Mouse (Mus musculus) layer of hippocampus, adult 2 months (tissue): Measurements from ENCODE around the gene Rasa4. TPM values are rescaled to one million over a fixed set of nuclear protein-coding genes. Genes with fewer than 3 reads are reported as not detected.
A peak's percentile ranks its signal among the peaks of the same experiment; 100 is the strongest.

Source experiments
- DNase-seq, 2 experiments: peaks; one replicate each; pipeline ENCODE4 v3.0.0; 2022; ENCODE audit warnings: low spot score in 2 of 2
- H3K27ac ChIP-seq: fragments of 200-600 bp; 2 replicates; pipeline ENCODE4 v1.8.1; 2022
- H3K4me3 ChIP-seq: fragments of 200-600 bp; 2 replicates; pipeline ENCODE4 v1.8.1; 2022; ENCODE audit warnings: mild to moderate bottlenecking
- CTCF ChIP-seq: fragments of 200-600 bp; conservative IDR thresholded peaks from 2 replicates; pipeline ENCODE4 v1.8.1; 2022; ENCODE audit warnings: antibody characterized with exemption, mild to moderate bottlenecking, moderate library complexity
- total RNA-seq, 2 experiments: library from RNA; stranded (reverse); gene quantifications; 2 replicates each; pipeline ENCODE4 v1.2.3; 2021

The Rasa4 gene
- total RNA-seq, 2 experiments from 2014 or later = 2.9 to 4.2 TPM

DNA sequence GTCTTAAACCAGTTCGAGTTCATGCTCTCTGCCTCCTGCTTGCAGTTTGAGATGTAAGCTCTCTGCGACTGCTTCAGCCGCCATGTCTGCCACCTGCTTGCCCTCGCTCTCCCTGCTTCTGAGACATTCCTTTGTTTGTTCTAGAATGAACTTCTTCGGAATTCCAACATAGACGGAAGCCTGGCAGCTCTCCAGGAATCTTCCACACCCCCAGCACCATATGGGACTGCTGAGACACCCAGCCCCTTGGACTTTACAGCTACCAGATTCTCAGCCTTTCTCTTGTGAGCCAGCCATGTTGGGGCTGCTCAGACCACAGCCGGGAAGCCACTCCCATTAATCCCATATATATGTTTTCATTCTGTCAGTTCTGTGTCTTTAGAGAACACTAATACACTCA lies 7.4 kb upstream of the Rasa4 start:
- H3K27ac ChIP-seq = no peak overlapping the region
- TF ChIP-seq CTCF = no peak
- DNase-seq = no peak
- H3K4me3 ChIP-seq = no peak overlapping the region

- no peak overlapping the region for H3K27ac ChIP-seq
- no peak overlapping the region for H3K4me3 ChIP-seq
- no peak for TF ChIP-seq CTCF
- DNase-seq = no peak
Observed at GRCm38 (mm10) chr5:136077001-136077550, 6.6 kb upstream of the Rasa4 start.

- TF ChIP-seq CTCF = no peak
- H3K4me3 ChIP-seq = no peak overlapping the region
- DNase-seq = no peak
- H3K27ac ChIP-seq = no peak overlapping the region
Observed at GRCm38 (mm10) chr5:136078136-136078535, 5.6 kb upstream of the Rasa4 start.

DNA sequence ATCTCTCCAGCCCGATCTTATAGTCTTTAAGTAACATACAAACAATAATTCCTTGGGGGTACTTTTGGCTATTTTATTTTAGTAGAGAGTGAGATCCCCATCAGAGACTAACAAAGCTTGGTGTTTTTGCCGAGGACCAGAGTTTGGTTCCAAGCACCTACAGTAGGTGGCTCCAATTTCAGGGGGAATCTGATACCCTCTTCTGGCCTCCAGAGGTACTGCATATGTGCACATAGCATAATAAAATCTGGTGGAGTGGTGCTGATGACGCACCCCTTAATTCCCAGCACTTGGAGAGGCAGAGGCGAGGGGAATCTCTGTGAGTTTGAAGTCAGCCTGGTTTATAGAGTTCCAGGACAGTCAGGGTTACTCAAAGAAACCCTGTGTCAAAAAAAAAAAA lies 1.4 kb upstream of the Rasa4 start:
- DNase-seq = no peak
- no peak overlapping the region for H3K4me3 ChIP-seq
- peak; percentile 57 for TF ChIP-seq CTCF
- no peak overlapping the region for H3K27ac ChIP-seq

DNA sequence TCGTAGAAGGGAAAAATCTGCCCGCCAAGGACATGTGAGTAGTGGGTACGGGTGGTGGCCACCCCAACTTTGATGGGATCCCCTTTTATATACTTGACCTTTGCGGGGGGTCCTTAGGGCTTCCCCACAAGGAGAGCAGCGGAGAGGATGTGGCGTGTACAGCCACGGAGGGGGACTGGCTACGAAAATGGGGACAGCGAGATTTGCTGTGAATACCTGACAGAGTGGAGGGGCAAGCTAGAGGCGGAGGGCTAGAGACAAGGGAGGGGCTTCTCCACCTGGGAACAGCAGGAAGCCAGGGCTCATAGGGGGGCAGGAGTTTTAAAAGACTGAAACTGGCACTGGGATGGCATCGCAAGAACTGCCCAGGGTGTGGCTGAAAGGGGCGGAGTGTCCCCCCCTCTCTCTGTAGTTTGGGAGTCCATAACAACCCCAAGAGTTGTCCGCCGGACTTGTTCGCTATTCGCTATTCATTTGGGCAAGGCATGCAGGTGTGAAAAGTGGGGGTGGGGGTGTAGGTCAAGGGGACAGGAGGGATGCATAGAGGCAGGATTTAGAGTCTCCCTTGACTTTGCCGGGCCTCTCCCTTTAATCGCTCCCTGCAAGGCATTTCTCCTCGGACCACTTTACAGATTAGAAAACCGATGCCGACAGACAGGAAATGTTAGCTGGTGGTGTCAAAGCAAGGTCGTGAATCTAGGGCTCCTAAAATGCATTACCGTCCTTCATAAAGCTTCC lies 597 bp downstream of the Rasa4 start:
- DNase-seq = no peak
- Histone ChIP-seq H3K4me3 (peak overlapping the region; percentile 82), H3K27ac (0 out of 2 replicates have a peak overlapping the region, but pooled peaks have one; percentile 33)
- no peak for TF ChIP-seq CTCF

- no peak overlapping the region for H3K27ac ChIP-seq
- no peak for TF ChIP-seq CTCF
Observed at GRCm38 (mm10) chr5:136084891-136085651, 1.4 kb downstream of the Rasa4 start.

DNA sequence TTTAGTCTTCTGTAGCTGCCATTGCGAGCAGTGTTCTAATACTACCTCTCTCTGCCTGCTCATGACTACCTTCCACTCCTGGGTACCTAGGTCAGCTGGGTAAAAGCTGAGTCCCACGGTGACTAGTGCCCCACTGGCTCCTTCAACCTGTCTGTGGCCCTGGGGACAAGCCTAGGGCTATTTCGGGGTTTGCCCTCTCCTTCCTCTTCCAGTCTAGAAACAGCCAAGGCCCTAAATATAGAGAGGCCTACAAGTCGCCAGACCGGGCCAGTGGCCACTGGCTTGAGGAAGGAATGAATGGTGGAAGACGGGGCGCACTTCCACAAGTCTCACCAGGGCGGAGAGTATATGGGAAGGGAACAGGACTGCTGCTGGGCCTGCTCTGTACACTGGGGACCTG lies 2.6 kb downstream of the Rasa4 start:
- Histone ChIP-seq H3K4me3 (no peak overlapping the region), H3K27ac (no peak overlapping the region)
- TF ChIP-seq CTCF = no peak
- DNase-seq = no peak

More at GRCm38 (mm10) chr5:136084891-136085651, 1.4 kb downstream of the Rasa4 start:
- DNase-seq = no peak
- peak overlapping the region; percentile 82; the same call in 1 of the 2 replicates for H3K4me3 ChIP-seq

DNA sequence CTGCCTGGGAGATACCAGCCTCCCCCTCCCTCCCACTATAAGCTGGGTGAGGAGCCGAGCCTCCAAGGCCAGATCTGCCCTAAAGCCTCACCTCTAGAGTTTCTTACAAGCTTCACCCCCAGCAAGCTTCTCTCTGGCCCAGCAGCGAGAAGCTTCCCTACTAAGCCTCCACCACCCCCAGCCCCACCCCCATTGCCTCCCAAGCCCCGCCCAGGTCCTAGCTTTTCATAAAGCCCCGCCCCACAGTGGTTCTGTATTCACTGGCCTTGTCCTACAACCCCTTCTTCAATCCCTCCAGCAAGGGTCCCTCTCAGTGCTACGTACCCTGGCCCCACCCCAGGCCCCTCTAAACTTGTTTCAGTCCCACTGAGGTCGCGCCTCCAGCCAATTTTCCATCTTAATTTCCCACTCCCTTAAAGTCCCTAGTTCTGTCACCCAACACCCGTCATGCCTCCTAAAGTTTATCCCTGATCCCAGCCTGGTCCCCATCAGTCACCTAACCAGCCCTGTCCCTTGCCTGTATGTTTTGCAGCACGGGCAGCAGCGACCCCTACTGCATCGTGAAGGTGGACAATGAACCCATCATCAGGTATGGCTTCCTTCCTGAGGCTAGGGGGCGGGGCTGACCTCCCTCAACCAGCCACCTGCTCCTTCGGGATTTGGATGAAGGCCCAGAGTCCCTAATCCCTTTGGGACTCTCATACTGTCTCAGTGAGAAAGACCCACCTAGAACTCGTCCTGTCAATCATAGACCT lies 5.3 kb downstream of the Rasa4 start:
- Histone ChIP-seq H3K4me3 (no peak overlapping the region), H3K27ac (no peak overlapping the region)
- no peak for DNase-seq
- TF ChIP-seq CTCF = 0 out of 2 replicates have a peak, but pooled peaks have one; percentile 16

DNA sequence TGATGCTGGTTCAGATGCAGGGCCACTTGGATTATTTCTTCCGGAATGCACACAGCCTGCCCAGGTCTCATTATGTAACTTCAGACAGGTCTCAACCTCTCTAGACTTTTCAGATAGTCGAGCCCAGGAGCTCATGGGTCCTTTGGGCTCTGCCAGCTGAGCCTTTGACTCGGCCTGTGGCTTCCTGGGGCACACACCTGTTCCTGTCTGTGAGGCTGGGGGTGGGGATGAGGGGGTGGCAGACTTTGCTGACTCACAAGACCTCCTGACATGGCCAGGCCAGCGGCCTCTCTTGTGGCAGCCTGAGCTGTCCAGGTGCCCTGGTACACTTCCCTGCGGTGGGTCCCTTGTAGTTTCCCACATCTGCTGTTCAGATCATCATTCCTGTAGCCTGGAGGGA lies 8.2 kb downstream of the Rasa4 start:
- no peak for TF ChIP-seq CTCF
- DNase-seq = no peak
- no peak overlapping the region for H3K4me3 ChIP-seq
- H3K27ac ChIP-seq = no peak overlapping the region

- Histone ChIP-seq H3K4me3 (no peak overlapping the region), H3K27ac (no peak overlapping the region)
- peak; percentile 39 to 41 for DNase-seq
- TF ChIP-seq CTCF = no peak
Observed at GRCm38 (mm10) chr5:136094249-136095010, 10.7 kb downstream of the Rasa4 start.

- no peak overlapping the region for H3K27ac ChIP-seq
- DNase-seq = no peak
- TF ChIP-seq CTCF = no peak
- H3K4me3 ChIP-seq = no peak overlapping the region
Observed at GRCm38 (mm10) chr5:136095089-136095488, 11.4 kb downstream of the Rasa4 start.

DNA sequence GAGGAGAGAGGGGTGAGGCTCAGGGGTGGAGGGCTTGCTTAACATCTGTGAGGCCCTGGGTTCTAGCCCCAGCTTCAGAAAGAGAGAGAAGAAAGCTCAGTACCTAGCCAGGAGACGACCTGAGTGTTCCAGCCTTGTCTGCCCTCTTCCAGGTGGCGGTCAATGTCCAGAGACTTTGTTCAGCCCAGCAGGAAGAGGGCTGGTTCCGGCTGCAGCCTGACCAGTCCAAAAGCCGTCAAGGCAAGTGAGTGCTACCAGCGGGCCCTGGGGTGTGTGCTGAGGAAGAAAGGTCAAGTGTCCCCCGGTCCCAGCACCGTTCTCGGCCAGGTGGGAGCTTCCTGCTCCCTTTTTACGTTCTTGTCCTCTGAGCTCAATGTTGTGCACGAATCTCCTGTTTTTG lies 14.8 kb downstream of the Rasa4 start:
- no peak for DNase-seq
- H3K4me3 ChIP-seq = no peak overlapping the region
- no peak for TF ChIP-seq CTCF
- no peak overlapping the region for H3K27ac ChIP-seq
